Mouse (Mus musculus): ENCODE results near the gene Chd9.
"Not testable (repeated sequence)": the region's sequence is repeated elsewhere in the genome, so short reads cannot be mapped to it uniquely, and the experiment has no call there.

Chd9 gene

DNA sequence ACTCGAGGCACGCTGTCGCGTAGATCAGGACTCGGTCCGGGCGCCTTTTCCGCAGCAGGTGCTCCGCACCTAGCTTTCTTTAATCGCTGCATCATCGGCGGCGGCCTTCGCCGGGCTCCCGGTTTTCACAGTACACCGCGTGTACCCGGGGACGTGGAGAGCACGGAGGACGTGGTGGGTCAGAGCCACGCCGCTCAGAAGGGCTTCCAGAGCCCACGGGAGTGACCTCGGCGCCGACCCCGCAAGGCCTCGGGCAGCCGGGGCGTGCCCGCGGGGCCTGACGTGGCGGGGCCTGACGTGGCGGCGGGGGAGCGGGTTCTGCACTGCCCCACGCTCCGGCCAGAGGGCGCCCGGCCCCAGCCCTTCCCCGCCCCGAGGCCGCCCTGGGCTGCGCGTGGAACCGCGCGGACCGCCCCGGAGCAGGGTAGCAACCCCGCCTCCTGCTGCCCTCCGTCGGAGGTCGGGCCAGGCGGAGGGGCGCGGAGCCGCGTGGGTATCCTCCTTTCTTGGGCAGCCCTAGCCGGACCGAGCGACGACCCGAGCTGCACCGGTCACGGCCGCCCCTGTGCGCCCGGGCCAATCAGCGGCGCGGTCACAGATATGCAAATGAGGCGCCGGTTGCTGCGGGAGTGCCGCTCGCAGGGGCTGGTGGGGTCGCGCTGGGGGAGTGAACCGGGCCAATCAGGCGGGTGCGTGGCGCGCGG, 79.8 kb downstream of the Chd9 start:
- DNase-seq = peak; percentile 95 to 96

DNA sequence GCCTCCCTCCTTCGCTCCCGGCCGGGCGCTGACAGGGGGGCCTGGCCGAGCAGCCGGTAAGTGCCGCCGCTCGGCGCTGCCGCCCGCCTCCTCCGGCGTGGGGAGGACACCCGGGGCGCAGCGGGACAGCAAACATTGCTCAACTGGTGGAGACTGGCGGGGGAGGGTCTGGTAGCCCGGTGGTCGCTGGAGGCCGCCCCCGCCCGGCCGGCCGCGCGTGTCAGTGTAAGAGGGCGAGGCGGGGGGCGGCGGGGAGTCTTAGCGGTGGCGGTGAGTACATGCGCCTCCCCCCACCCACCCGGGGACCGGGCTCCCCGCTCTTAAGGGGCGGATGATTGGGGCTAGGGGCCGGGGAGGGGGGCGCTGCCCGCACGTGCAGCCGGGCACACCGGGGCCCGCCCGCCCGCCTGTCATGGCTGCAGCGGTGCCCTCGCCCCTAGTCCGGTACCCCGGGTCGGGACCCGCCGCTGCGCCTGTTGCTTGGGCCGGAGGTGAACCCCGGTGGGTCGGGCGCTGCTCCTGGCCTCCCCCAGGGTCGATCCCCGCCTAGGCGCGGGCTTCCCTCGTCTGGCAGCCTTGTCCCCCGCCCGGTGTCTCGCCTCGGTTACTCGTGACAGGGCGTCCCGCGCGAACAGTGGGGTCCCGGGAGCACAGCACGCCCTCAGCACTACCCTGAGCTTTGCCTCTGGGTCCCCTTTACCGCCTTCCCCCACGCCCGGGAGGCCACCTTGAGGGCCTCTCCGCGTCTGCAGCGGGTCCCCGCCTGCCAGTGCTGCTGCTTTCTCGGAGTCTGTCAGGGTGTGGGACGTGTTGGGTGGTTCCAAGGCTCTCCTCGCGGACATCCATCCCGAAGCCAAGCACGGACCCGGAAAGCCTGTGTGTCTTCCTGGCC, 80.7 kb downstream of the Chd9 start:
- peak; percentile 51 to 56 for DNase-seq

DNA sequence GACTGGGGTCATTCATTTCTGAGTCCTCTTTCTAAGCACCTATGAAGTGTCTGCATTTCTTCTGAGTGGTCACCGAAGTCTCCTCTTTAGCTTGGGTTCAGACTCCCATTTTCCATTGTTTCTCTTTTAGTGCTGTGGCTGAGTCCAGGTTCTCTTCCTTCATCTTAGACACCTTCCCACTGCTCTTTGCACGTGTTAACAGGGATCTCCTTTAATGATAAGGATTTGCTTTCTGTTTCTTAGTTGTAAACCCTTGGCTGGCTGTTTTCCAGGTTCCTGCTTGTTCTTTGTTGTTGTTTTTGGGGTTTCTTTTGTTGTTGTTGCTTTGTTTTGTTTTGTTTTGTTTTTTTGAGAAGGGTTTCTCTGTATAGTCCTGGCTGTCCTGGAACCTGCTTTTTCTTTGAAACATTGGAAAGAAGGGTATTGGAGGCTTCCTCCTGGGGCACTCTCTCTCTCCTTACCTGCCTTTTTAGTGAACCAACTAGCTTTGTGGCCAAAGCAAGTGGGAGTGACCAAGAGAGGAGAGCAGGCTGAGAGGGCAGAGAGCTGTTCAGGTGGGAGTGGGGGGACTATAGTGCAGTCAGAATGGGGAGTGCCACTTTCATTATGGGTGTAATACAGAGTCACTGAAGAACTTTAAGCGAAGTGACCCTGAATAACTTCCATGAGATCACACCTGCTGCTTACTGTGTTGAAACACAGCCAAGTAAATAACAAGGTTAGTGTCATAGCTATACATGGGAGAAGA, 95.2 kb downstream of the Chd9 start:
- no peak for DNase-seq

GRCm38 (mm10) chr8:90928412-90928811, 100.3 kb downstream of the Chd9 start:
- no peak for DNase-seq

GRCm38 (mm10) chr8:90930125-90930524, 102.0 kb downstream of the Chd9 start:
- DNase-seq = not testable (repeated sequence)

DNA sequence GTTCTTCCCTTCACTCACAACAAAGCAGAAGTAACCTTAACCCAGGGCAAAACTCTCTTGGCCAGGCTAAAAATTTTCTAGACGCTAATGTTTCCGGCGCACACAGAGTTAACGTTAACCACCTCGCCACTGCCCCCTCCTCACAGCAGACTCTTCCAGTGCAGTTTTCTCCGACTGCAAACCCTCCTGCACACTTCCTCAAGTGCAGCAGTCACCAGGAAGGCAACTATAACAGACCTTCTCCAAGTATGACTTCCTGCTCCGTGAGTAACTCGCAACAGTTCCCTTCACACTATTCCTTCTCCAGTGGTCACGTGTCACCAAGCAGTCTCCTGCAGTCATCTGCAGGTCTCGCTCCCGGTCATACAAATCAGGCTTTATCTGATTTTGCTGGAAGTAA, 104.8 kb downstream of the Chd9 start:
- no peak for DNase-seq

DNA sequence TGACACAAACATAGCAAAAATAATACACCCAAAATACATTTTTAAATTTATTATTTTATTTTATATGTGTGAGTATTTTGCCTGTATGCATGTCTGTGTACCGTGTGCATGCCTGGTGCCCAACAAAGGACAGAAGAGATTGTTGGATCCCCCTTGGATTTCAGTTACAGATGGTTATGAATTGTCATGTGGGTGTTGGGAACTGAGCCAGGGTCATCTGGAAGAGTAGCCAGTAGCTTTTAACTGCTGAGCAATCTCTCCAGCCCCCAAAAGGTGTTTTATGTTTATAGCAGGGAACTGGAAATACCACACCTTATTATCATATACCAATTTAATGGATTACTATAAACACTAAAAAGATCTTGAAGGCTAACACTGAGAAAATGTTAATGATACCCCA, 106.6 kb downstream of the Chd9 start:
- DNase-seq = peak in 1 of 2 experiments; percentile 16

DNA sequence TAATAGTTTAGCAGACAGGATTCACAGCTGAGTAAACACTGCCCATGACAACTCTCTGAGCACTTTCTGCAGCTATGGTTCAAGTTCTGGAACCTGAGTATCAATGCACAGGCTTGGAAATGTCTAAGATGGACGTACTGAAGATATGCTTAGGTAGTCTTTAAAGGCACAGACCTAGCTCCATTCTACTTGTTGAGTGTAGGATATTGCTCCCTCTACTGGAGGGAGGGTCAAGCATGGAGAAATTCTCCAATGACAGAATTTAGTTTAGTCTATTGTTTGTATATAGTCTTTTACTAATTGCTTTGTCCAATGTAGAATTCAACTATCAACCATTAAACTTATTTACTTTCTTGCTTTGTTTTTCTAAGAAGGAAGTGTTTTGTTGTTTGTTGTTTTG, 108.7 kb downstream of the Chd9 start:
- DNase-seq = no peak

DNA sequence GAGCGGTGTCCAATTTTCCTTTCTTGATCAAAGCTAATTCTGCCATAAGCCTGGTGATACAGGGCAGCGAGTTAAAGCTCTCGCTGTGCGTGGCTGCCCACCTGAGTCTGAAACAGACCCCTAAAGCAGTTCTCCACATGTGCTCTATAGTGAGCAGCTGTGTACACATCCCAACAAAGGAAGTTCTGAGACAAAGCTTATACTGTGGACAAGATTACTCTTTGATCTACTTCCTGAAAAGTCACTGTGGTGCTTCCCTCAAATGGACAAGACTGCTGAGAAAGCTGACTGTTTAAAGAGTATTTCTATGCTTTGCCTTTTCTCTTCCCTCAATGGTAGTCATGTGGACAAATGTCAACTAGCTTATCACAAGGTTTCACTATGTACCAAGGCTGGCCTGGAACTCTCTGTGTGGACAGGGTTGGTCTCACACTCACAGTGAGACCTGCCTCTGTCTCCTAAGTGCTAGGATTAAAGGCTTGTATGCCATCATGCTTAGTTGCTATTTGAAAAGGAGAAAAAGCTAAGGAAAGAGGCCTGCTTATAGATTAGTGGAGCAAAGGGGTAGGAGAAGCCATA, 110.3 kb downstream of the Chd9 start:
- DNase-seq = no peak

- no peak for DNase-seq
Observed at GRCm38 (mm10) chr8:90939867-90940266, 111.7 kb downstream of the Chd9 start.

DNA sequence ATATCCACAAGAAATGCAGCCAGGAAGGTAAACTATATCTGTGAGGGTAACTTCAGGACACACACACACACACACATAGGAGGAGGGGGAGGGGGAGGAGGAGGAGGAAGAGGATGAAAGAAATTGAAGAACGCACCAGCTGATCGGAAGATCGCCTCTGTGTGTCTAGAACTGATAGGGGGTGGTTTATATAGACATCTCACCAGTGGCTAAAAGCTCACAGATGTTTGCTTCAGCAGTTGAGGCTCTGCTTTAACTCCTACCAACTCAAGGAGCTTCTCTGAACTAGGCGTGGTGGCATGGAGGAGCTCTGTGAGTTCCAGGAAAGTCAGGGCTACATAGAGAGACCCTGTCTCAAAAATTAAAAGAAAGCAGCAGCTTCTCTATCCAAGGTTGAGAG, 115.6 kb downstream of the Chd9 start:
- no peak for DNase-seq

DNA sequence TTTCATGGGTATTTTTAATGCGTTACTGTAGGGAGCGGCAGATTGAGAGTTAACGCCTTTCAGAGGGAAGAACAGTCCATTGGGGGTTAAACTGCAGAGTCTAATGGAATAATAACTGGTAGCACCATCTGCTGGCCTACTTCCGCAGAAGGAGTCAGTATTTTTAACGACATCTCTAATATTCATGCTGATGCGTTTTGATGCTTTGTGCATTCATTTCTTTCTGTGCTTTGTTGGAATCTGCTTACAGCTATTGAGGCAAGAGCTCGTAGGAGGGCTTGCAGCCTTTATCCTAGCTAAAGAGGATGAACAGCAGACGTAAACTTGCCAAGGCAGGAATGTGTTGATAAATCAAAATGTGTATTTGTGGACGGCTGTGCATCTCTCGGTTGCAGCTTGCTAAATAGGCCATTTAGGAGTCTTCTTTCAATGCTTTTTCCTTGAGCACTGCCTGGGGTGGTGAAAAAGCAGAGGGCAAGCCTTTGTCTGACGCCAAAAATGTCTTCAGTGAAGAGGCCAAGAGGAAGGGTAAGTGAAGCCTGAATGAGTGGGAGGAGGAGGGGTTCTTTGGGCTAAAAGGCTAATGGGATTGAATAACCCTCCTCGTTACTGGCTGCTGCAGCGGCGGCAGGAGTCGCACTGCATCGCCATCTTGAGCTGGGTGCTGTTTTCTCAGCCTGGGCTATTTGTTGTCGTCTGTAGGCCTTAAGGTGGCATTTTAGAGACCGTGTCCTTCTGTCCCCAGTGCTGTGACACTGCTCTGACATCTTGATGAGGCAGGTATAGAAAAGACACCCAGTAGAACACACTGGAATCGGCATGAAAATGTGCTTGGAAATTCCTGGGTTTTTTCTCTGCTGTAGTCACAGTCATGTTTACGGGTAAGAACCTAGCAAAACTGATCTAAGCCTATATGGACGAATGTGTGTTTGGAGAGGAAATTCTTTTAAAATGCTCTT, 126.9 kb downstream of the Chd9 start:
- DNase-seq = peak; percentile 79 to 83

- no peak for DNase-seq
Observed at GRCm38 (mm10) chr8:90955761-90956136, 127.6 kb downstream of the Chd9 start.

GRCm38 (mm10) chr8:90956390-90956789, 128.2 kb downstream of the Chd9 start:
- DNase-seq = no peak

- peak in 1 of 2 experiments; percentile 32 for DNase-seq
Observed at GRCm38 (mm10) chr8:90957711-90958110, 129.6 kb downstream of the Chd9 start.

GRCm38 (mm10) chr8:90959721-90960120, 131.6 kb downstream of the Chd9 start:
- no peak for DNase-seq

DNA sequence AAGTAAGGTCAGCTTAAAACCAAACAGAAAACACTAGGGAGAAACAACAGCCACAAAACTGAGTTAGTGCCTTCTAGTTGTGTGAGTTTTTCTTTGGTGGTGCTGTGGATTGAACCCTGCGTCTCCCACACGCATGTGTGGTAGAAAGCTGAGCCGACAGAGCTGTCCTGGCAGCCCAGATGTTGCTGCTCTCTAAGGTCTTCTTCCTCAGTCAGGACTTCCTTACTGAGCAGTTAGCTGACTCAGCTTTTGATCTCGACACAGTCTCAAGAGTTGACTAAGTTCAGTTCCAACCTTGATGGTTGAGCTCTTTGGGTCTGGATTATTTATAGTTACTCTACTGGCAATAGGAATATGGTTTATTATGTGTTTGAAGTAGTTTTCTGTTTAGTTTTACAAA, 133.5 kb downstream of the Chd9 start:
- no peak for DNase-seq

GRCm38 (mm10) chr8:90964044-90964443, 135.9 kb downstream of the Chd9 start:
- no peak for DNase-seq

DNA sequence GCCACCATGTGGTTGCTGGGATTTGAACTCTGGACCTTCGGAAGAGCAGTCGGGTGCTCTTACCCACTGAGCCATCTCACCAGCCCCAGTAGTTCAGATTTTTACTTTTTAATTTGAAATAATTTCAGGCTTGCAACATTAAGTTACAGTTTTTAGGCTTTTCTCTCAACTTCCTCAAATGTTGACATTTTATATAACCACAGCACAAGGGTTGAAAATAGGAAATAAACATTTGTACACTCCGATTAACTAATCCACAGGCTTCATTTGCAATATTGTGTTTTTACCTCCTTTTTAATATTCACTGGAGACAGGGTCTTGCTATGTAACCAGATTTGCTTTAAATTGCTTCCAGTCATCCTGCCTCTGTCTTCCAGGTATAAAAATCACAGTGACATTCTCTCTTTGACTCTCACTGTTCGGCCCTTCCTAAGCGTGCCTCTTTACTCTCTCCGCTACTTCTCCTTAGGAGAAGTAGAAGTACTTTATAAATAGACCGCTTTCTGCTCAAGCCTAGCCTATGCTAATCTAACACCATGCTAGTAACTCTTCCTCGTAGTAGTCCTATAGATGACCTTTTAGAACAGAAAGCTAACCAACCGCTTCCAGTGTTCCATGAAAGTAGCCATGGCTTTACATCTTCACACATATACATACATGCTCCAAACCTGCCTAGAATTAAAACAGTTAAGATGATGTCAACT, 137.5 kb downstream of the Chd9 start:
- DNase-seq = no peak

GRCm38 (mm10) chr8:90968307-90968706, 140.2 kb downstream of the Chd9 start:
- no peak for DNase-seq

- no peak for DNase-seq
Observed at GRCm38 (mm10) chr8:90976960-90977371, 148.8 kb downstream of the Chd9 start.

Data from cerebellum, adult 18-20 months (tissue).